Mouse (Mus musculus) natural killer cell, adult 2 months (primary cell): ENCODE results near the gene Thegl.
A peak's percentile ranks its signal among the peaks of the same experiment; 100 is the strongest.

Source experiments
- DNase-seq, 2 experiments: peaks; one replicate each; pipeline ENCODE4 v3.0.0; 2022; ENCODE audit warnings: low spot score in 2 of 2

Gene Thegl

DNA sequence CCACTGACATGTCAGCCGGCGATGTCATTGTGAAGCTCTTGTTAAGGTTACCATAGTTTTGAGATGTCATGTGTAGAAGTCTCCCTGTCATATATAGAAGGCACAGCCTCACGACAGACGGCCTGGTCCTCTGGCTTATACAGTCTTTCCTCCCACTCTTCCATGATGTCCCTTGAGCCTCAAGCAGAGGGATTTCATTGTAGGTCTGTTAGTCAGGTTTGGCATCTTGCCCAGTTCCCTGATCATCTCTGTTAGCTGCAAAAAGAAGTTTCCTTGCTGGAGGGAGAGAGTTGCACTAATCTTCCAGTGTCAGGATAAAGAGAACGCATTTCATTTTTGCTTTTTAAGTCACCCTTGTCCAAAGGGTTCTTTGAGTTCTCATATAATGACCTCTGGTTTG lies 36.8 kb downstream of the Thegl start:
- DNase-seq = no peak

- no peak for DNase-seq
Observed at GRCm38 (mm10) chr5:77056881-77057440, 41.1 kb downstream of the Thegl start.

DNA sequence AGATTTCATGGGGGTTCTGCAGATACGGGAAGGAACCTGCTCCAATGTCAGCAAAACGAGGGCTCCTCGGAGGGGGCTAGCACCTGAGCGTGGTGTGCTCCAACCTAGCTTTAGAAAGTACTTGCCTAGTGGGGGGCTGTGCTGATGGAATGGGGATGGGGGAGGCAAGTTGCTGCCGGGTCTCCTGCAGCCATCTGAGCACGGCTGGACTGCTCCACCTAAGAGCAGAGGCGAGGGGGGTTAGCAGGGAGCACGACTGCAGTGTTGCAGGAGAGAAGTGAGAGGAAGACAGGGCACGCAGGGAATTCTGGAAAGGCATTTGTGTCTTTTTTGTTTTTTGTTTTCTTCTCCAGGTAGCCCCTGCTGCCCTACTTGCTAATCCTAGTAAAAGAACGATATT lies 44.5 kb downstream of the Thegl start:
- no peak for DNase-seq

- DNase-seq = peak; percentile 31 to 69
Observed at GRCm38 (mm10) chr5:77061372-77062038, 45.7 kb downstream of the Thegl start.

DNA sequence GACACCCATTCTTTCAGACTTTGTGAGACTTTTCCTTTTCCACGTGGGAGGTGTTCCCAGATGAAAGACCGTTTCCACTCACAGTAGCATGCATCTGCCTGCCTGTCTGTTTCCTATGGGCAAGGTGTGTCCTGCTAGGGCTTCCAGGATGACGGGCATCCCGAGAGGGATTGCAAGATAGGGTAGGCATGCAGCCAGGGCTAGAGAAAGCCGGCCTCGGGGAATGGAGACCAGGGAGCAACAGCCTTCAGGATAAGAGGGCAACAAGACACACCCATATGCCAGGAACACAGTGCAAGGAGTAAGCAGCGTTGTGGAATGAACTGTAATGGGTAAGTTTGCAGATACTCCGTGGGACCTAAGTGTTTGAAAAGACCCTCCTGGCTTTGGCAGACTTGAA lies 51.5 kb downstream of the Thegl start:
- DNase-seq = no peak

DNA sequence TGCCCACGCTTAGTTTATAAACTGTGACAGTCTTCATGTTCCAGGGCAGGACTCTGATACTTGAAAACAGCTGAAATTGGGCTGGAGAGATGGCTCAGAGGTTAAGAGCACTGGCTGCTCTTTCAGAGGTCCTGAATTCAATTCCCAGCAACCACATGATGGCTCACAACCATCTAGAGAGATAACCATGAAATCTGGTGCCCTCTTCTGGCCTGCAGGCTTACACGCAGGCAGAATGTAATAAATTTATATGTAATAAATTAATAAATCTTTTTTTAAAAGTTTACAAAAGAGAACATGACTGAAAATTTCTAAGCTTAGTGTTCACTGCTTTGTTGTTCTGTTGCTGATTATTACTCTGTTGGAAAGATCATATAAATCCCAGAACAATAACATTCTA lies 55.2 kb downstream of the Thegl start:
- DNase-seq = no peak

- DNase-seq = no peak
Observed at GRCm38 (mm10) chr5:77071626-77072025, 55.8 kb downstream of the Thegl start.

DNA sequence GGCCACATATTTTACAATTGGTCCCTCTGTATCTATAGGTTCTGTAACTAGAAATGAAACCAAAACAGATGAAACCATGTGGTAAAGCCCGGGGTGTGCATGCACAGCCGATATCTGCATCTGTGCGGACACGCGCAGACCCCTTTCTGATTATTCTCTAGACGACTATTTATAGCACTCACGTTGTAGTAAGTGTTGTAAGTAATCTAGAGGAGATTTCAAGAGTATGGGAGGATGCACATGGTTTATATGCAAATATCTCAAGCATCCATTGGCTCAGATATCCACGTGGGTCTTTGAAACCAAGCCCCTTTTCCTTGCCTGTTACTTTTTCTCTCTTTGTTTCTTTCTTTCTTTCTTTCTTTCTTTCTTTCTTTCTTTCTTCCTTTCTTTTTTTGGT lies 58.0 kb downstream of the Thegl start:
- DNase-seq = no peak

GRCm38 (mm10) chr5:77074914-77075313 lies 59.1 kb downstream of the Thegl start:
- no peak for DNase-seq

- DNase-seq = no peak
Observed at GRCm38 (mm10) chr5:77075951-77076350, 60.1 kb downstream of the Thegl start.

DNA sequence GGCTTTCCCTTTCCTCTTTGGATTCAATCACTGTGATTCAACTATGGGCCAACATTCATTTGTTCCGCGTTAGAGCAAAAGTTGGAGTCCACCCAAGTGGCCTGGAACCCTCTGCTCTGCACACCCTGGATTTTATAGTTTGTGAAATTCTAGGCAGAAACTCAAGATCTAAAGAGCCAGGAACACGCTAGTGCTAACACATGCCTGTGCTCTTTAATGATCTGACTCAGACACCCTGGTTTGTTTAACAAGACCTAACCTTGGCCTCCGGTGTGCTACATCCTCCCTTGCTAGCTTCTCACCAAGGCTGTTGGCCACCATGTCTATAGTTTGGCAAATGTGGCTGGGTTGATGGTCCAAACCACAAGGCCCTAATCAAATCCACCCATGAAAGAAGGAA lies 64.9 kb downstream of the Thegl start:
- no peak for DNase-seq

DNA sequence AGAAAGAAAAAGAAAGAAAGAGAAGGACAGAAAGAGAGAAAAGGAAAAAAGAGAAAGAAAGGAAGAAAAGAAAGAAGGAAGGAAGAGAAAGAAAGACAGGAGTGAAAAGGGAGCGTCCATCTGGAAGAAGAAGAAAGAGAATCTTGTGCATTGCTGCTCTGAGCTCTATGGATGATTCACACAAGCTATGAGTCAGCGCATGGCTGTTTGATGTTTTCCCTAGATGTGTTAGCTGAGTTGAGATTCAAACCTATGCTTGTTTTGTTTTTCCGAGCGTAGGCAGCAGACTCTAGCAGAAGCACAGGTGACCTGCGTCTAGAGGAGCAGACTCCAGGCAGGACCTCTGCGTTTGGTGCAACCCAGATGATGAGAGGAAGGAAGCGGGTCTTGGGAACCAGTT lies 66.9 kb downstream of the Thegl start:
- DNase-seq = no peak

- no peak for DNase-seq
Observed at GRCm38 (mm10) chr5:77084418-77084817, 68.6 kb downstream of the Thegl start.

GRCm38 (mm10) chr5:77085753-77086450 lies 70.1 kb downstream of the Thegl start:
- no peak for DNase-seq

DNA sequence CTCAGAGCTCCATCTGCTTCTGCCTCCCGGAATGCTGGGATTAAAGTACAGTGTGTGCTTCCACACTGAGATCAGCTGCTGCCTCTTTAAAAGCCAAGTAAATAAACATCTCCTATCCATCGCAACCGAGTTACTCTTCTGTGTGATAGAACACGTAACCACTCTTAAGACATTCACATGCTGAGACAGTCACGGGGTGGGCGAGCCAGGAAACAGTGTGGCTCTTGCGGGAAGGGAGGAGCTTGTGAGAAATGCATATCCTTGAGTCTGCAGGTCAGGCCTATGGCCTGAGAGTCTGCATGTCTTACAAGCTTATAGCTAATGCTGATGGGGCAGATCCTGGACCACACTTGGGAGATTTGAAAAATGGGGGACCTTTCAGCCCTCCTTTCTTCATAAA lies 70.7 kb downstream of the Thegl start:
- no peak for DNase-seq

GRCm38 (mm10) chr5:77087122-77087521 lies 71.3 kb downstream of the Thegl start:
- DNase-seq = no peak

DNA sequence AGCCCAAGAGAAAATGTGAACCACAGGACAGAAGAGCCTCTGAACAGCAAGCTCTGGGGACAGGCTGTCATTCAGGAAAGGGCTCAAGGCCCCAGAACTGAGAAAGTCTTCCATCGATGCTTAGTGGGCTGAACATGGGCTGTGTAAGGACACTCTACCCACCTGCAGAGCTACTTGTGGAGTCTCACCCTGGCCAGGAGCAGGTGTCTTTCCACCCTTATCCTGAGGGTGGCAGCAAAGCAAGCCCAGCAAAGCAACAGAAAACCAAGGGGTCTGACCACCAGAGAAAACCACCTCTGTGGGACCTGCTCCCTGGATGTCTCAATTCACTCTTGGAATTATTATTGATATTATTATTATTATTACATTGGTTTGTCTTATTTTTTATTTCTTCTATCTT lies 73.5 kb downstream of the Thegl start:
- peak; percentile 30 to 55 for DNase-seq

DNA sequence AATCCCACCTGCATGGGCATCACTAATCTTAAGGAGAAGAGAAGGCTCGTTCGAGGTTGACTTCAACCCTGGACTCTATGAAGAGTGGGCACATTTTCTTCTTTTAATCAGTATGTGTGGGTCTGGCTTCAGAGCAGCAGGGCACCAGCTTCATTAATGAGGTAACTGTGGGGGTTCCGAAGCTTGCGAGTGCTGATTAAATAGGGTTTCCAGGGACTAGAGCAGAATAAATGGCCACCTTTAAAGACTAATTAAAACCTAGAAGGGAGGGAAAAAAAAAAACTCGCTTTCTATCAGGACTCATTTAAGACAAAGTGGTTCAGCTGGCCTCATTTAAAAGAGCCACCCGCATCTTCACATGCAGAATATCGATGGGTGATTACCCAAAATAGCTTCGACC lies 74.1 kb downstream of the Thegl start:
- no peak for DNase-seq

DNA sequence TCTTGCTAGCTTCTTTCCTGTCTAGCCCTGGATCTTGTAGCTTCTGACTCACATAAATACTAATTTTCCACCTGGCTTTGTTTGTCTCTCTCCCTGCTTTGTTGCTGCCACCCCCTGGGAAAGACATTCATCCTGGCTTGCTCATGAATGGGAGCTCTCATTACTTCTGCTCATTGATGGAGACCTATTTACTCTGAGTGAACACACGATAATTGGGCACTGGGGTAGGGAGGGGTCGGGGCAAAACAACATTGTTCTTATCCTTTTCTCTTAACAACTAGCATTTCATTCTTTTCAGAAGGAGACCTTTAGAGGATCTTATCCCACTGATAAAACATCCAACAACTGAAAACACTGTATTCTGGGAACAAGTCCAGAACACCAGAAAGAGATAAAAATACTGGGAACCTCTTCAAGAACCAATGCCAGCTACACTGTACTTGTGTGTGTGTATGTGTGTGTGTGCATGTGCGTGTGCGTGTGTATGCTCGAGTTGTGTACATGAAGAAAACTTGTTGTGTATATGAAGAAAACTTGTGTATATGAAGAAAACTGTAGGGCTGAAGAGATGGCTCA lies 74.8 kb downstream of the Thegl start:
- no peak for DNase-seq

DNA sequence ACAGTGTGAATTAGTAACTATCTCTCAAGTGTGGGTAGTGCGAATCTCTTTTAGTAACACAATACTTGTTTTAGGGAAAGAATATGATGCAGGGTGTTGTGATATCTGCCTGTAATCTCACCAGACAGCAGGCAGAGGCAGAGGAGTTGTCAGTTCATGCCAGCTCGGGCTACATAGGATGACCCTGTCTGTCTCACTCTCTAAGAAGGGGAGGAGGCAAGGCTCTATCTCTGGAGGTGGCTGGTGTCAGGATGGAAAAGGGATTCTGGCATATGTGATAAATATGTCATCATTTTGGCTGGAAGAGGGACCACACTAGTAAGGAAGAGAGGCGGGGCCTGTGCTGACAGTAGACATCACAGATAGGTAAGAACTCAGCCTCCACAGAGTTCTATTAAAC lies 76.1 kb downstream of the Thegl start:
- DNase-seq = peak in 1 of 2 experiments; percentile 7

- peak; percentile 28 to 46 for DNase-seq
Observed at GRCm38 (mm10) chr5:77092531-77092930, 76.7 kb downstream of the Thegl start.

DNA sequence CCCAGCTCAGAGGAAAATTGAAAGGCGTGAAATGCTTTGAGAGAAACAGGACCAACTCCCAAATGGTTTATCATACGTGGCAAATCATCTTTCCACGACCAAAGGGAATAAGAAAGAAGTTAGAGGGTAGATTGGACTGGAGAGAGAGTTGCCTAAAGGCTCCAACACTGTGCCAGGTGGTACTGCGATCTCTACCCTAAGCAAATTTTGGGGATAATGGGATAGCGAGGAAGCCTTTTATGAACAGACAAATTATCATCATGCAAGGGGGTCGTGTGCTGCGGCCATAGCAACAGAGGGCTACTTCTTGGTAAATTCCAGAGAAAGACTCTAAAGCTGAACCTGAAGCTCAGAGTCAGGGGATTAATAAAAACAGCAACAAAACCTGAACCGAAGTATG lies 78.1 kb downstream of the Thegl start:
- no peak for DNase-seq
